Mouse (Mus musculus) MEL (cell line): ENCODE results near the gene Phf12. TPM values are rescaled to one million over a fixed set of nuclear protein-coding genes. Genes with fewer than 3 reads are reported as not detected.

Experiments
- DNase-seq: peaks from one replicate; pipeline ENCODE4 v3.0.0; 2011; ENCODE audit warnings: low read depth, low spot score
- H3K27ac ChIP-seq: 2 replicates; pipeline ENCODE4 v1.5.1; 2012; ENCODE audit warnings: low read depth, mild to moderate bottlenecking, control low read depth, low read length, moderate library complexity; ENCODE audit not compliant: control insufficient read depth
- H3K27me3 ChIP-seq, 2 experiments: fragments of 150-350 bp in 1 of 2; sonication (generic) in 1 of 2; 2 replicates each; pipeline ENCODE4 v1.6.1; 2012; ENCODE audit warnings: low read length in 2 of 2, mild to moderate bottlenecking in 2 of 2, improper control_type of control experiment in 1 of 2, moderate library complexity in 1 of 2; ENCODE audit not compliant: insufficient read depth in 2 of 2, control insufficient read depth in 1 of 2
- H3K36me3 ChIP-seq, 2 experiments: 2 replicates each; pipeline ENCODE4 v1.6.1; 2012 to 2014; ENCODE audit warnings: low read length in 2 of 2, improper control_type of control experiment in 1 of 2, inconsistent platforms in 1 of 2, mild to moderate bottlenecking in 1 of 2; ENCODE audit not compliant: insufficient read depth in 2 of 2, control insufficient read depth in 1 of 2
- H3K4me1 ChIP-seq, 2 experiments: fragments of 150-350 bp in 1 of 2; sonication (generic) in 1 of 2; 2 replicates each; pipeline ENCODE4 v1.6.1; 2012; ENCODE audit warnings: low read length in 2 of 2, improper control_type of control experiment in 1 of 2, mild to moderate bottlenecking in 1 of 2; ENCODE audit not compliant: insufficient read depth in 2 of 2, control insufficient read depth in 1 of 2
- H3K4me3 ChIP-seq, 2 experiments: fragments of 150-350 bp in 1 of 2; sonication (generic) in 1 of 2; 2 replicates each; pipeline ENCODE4 v1.5.1; 2012; ENCODE audit warnings: low read depth in 2 of 2, low read length in 2 of 2, mild to moderate bottlenecking in 2 of 2, moderate library complexity in 2 of 2, control low read depth in 1 of 2, improper control_type of control experiment in 1 of 2; ENCODE audit not compliant: control insufficient read depth in 1 of 2, insufficient read depth in 1 of 2
- H3K79me2 ChIP-seq: 2 replicates; pipeline ENCODE4 v1.6.1; 2012; ENCODE audit warnings: mild to moderate bottlenecking, low read length, moderate library complexity; ENCODE audit not compliant: control insufficient read depth, poor library complexity, insufficient read depth
- H3K9ac ChIP-seq: 2 replicates; pipeline ENCODE4 v1.6.1; 2012; ENCODE audit warnings: low read depth, mild to moderate bottlenecking, control low read depth, low read length, moderate library complexity; ENCODE audit not compliant: control insufficient read depth, poor library complexity, severe bottlenecking
- H3K9me3 ChIP-seq: fragments of 150-350 bp; sonication (generic); replicated peaks from 2 replicates; pipeline ENCODE4 v1.6.1; 2012; ENCODE audit warnings: mild to moderate bottlenecking, low read length, improper control_type of control experiment, moderate library complexity; ENCODE audit not compliant: insufficient read depth
- CHD2 ChIP-seq: IDR thresholded peaks from 2 replicates; pipeline ENCODE4 v1.6.1; 2011; ENCODE audit warnings: low read length, improper control_type of control experiment
- E2F4 ChIP-seq: IDR thresholded peaks from 2 replicates; pipeline ENCODE4 v1.6.1; 2011; ENCODE audit warnings: low read depth, low read length, improper control_type of control experiment, borderline replicate concordance
- ELF1 ChIP-seq: IDR thresholded peaks from 2 replicates; pipeline ENCODE4 v1.6.1; 2014; ENCODE audit warnings: low read depth, mild to moderate bottlenecking, inconsistent platforms, low read length, improper control_type of control experiment, moderate library complexity
- EP300 ChIP-seq, 2 experiments: IDR thresholded peaks; 2 replicates each; pipeline ENCODE4 v1.6.1; 2011; ENCODE audit warnings: improper control_type of control experiment in 2 of 2, low read length in 2 of 2, low read depth in 1 of 2, mild to moderate bottlenecking in 1 of 2
- GABPA ChIP-seq: IDR thresholded peaks from 2 replicates; pipeline ENCODE4 v1.6.1; 2012; ENCODE audit warnings: low read depth, mild to moderate bottlenecking, inconsistent platforms, low read length, improper control_type of control experiment, moderate library complexity
- KAT2A ChIP-seq: conservative IDR thresholded peaks from 2 replicates; pipeline ENCODE4 v1.6.1; 2012; ENCODE audit warnings: low read depth, low read length, improper control_type of control experiment, inconsistent platforms
- MAZ ChIP-seq: IDR thresholded peaks from 2 replicates; pipeline ENCODE4 v1.6.1; 2012; ENCODE audit warnings: low read depth, mild to moderate bottlenecking, inconsistent platforms, low read length, improper control_type of control experiment
- MXI1 ChIP-seq: IDR thresholded peaks from 2 replicates; pipeline ENCODE4 v1.6.1; 2011; ENCODE audit warnings: mild to moderate bottlenecking, low read depth, low read length, improper control_type of control experiment
- MYC ChIP-seq: IDR thresholded peaks from 2 replicates; pipeline ENCODE4 v1.6.1; 2011; ENCODE audit warnings: low read depth, mild to moderate bottlenecking, low read length, improper control_type of control experiment, moderate library complexity
- NELFE ChIP-seq: IDR thresholded peaks from 2 replicates; pipeline ENCODE4 v1.6.1; 2011; ENCODE audit warnings: low read depth, low read length, improper control_type of control experiment
- POLR2A ChIP-seq, 2 experiments: IDR thresholded peaks; 2 replicates each; pipeline ENCODE4 v1.6.1; 2011 to 2012; ENCODE audit warnings: low read length in 2 of 2, mild to moderate bottlenecking in 2 of 2, control low read depth in 1 of 2, improper control_type of control experiment in 1 of 2, low read depth in 1 of 2, moderate library complexity in 1 of 2; ENCODE audit not compliant: control insufficient read depth in 1 of 2, insufficient read depth in 1 of 2, poor library complexity in 1 of 2
- POLR2AphosphoS2 ChIP-seq: IDR thresholded peaks from 2 replicates; pipeline ENCODE4 v1.6.1; 2011; ENCODE audit warnings: low read length, improper control_type of control experiment
- RCOR1 ChIP-seq: IDR thresholded peaks from 2 replicates; pipeline ENCODE4 v1.6.1; 2012; ENCODE audit warnings: low read depth, mild to moderate bottlenecking, inconsistent platforms, low read length, improper control_type of control experiment
- SIN3A ChIP-seq: IDR thresholded peaks from 2 replicates; pipeline ENCODE4 v1.6.1; 2012; ENCODE audit warnings: low read length, improper control_type of control experiment, inconsistent platforms
- SMC3 ChIP-seq: IDR thresholded peaks from 2 replicates; pipeline ENCODE4 v1.6.1; 2011; ENCODE audit warnings: low read depth, low read length, improper control_type of control experiment
- TBP ChIP-seq: IDR thresholded peaks from 2 replicates; pipeline ENCODE4 v1.8.0; 2011; ENCODE audit warnings: low read depth, low read length, improper control_type of control experiment
- UBTF ChIP-seq: IDR thresholded peaks from 2 replicates; pipeline ENCODE4 v1.6.1; 2012; ENCODE audit warnings: low read depth, mild to moderate bottlenecking, inconsistent platforms, low read length, improper control_type of control experiment, moderate library complexity, borderline replicate concordance; ENCODE audit not compliant: insufficient read depth
- USF1 ChIP-seq: IDR thresholded peaks from 2 replicates; pipeline ENCODE4 v1.6.1; 2014; ENCODE audit warnings: low read depth, mild to moderate bottlenecking, inconsistent platforms, low read length, improper control_type of control experiment, moderate library complexity
- USF2 ChIP-seq, 2 experiments: IDR thresholded peaks; 2 replicates each; pipeline ENCODE4 v1.6.1; 2011 to 2012; ENCODE audit warnings: improper control_type of control experiment in 2 of 2, low read length in 2 of 2, borderline replicate concordance in 1 of 2, inconsistent platforms in 1 of 2, low read depth in 1 of 2, mild to moderate bottlenecking in 1 of 2; ENCODE audit not compliant: insufficient read depth in 1 of 2
- ZKSCAN1 ChIP-seq: IDR thresholded peaks from 2 replicates; pipeline ENCODE4 v1.6.1; 2012; ENCODE audit warnings: low read depth, mild to moderate bottlenecking, inconsistent platforms, low read length, improper control_type of control experiment, moderate library complexity
- ZMIZ1 ChIP-seq: IDR thresholded peaks from 2 replicates; pipeline ENCODE4 v1.6.1; 2012; ENCODE audit warnings: low read depth, mild to moderate bottlenecking, inconsistent platforms, low read length, improper control_type of control experiment, moderate library complexity
- ZNF384 ChIP-seq: IDR thresholded peaks from 2 replicates; pipeline ENCODE4 v1.6.1; 2012; ENCODE audit warnings: low read depth, mild to moderate bottlenecking, inconsistent platforms, low read length, improper control_type of control experiment
- polyA plus RNA-seq, 2 experiments: library from polyadenylated mRNA; stranded (reverse) in 1 of 2; unstranded in 1 of 2; fragments of >175 nt in 1 of 2; fragments of >200 nt in 1 of 2; gene quantifications; 2 replicates each; pipeline versions ENCODE4 v1.2.1 to v1.2.4; 2012; ENCODE audit warnings: low replicate concordance in 2 of 2, low read depth in 1 of 2; ENCODE audit not compliant: insufficient read length in 2 of 2, insufficient read depth in 1 of 2, missing spikeins in 1 of 2
- total RNA-seq: library from RNA; depleted of rRNA; stranded (reverse); fragments of 300-350 nt; gene quantifications from 2 replicates; pipeline ENCODE4 v1.2.3, GENCODE M21; 2012

Phf12 gene
- total and polyA plus RNA-seq, 3 experiments: 20.7 to 56.9 (median 43.8) TPM

DNA sequence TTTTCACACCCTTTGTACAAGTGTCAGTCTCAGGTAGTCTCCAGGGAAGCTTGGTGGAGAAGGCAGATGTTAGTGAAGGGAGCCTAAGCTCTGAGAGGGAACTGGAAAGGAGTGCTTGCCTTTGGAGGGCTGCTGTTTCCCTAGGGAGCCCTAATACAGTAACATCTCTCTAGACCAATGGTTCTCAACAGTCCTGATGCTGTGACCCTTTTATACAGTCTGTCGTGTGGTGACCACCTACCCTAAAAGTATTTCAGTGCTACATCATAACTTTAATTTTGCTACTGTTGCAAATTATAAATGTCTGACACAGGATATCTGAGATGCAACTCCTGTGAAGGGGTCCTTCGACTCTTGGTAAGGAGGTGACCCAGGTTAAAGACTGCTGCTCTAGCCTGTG, 48.0 kb downstream of the Phf12 start:
- TF ChIP-seq USF2 (IDR thresholded peaks at IDR 0.05; ENCODE audit: borderline replicate concordance in 1 of 2, insufficient read depth in 1 of 2, low read depth in 1 of 2, low read length in 2 of 2) (no peak), MYC (no peak), POLR2A (IDR thresholded peaks at IDR 0.05; ENCODE audit: control insufficient read depth in 1 of 2, insufficient read depth in 1 of 2, low read depth in 1 of 2, low read length in 2 of 2, poor library complexity in 1 of 2) (no peak)
- peaks cover 8 to 12% of the 10 kb centered on the region in 2 experiments for H3K36me3 ChIP-seq
- no peak overlapping the region for H3K9ac ChIP-seq

DNA sequence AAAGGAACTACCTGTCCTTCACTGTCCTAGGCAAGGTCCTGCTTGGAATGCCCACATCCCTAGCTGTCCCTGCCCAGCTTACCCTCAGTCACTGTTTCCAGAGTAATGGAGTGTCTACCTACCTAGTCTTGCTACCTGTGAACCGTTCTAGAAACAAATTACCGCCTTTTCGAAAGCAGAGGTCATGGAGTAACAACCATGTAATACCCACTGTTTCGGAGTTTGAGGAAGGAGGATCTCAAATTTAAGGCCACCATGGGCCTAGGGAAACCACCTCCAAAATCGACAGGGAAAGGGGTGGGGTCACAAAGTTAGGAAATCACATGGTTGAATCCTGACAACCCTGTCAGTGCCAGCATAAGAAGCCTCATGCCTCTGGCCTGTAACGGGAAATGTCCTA, 48.8 kb downstream of the Phf12 start:
- peaks cover under 1 to 12% of the 10 kb centered on the region in 2 experiments; a peak in 3 of 4 replicates for H3K36me3 ChIP-seq
- no peak for TF ChIP-seq GABPA
- peak; percentile 89; the same call in 1 of the 2 replicates for TF ChIP-seq POLR2AphosphoS2
- TF ChIP-seq, all 39 proteins: peak for 1

More for the DNA sequence above, 48.0 kb downstream of the Phf12 start:
- H3K79me2 ChIP-seq: peaks cover 8% of the 10 kb centered on the region; the same call in 1 of the 2 replicates
- H3K4me3 ChIP-seq: no peak overlapping the region
- no peaks in the 10 kb centered on the region for H3K27me3 ChIP-seq
- no peak overlapping the region for H3K27ac ChIP-seq
- peaks cover 6 to 12% of the 10 kb centered on the region in 2 experiments for H3K4me1 ChIP-seq
- DNase-seq: no peak
- no peaks in the 10 kb centered on the region for H3K9me3 ChIP-seq

DNA sequence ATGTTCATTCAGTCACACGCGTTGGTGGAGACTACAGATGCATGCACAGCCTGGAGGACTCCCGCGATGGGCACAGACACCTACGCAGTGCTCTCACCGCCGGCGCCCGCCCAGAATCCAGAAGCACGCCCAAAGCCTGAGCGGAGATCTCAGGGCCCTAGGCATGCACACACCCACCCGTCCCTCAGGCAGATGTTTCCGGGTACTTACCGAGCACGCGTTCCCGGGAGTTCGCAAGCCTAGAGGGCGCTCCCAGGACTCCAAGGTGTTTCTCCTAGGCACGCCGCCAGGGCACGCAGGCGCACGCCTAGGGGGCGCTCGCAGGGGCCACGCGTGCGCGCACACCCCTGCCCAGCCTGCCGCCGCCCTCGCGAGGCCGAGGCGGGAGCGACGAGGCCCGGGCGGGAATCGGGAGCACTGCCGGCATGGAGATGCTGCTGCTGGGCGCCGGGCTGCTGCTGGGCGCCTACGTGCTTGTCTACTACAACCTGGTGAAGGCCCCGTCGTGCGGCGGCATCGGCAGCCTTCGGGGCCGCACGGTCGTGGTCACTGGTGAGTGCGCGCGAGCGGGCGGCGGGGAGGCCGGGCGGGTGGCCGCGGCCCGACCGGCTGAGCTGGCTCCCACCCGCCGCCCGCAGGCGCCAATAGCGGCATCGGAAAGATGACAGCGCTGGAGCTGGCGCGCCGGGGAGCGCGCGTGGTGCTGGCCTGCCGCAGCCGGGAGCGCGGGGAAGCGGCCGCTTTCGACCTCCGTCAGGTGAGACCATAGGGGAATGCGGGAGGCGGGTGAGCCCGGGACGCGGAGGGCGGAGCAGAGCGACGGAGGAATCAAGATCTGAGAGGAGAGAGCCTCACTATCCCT, 49.6 kb downstream of the Phf12 start, which contains the start of gene Dhrs13:
Gene Dhrs13 (plus strand): TSS at position 334 of the 862 bp plus-strand sequence.
- Histone ChIP-seq H3K27me3 (no peaks in the 10 kb centered on the region), H3K36me3 (peaks cover 0 to 12% of the 10 kb centered on the region in 2 experiments; a peak in 3 of 4 replicates), H3K9me3 (no peaks in the 10 kb centered on the region), H3K4me3 (peak within 1 kb of the TSS; percentile 56 to 93), H3K9ac (peak within 1 kb of the TSS; percentile 87), H3K79me2 (peaks cover 8% of the 10 kb centered on the region; the same call in 1 of the 2 replicates), H3K27ac (peak within 1 kb of the TSS; percentile 54), H3K4me1 (peaks cover 6 to 12% of the 10 kb centered on the region in 2 experiments)
- DNase-seq: peak; percentile 97
- TF ChIP-seq ZNF384: no peak
- peak; percentile 97 for TF ChIP-seq UBTF
- no peak for TF ChIP-seq ZKSCAN1
- no peak for TF ChIP-seq GABPA
- peak; percentile 67; the same call in 1 of the 2 replicates for TF ChIP-seq RCOR1
- no peak for TF ChIP-seq USF1
- peak in 1 of 2 experiments; percentile 56; a peak in 1 of 4 replicates for TF ChIP-seq EP300 (IDR thresholded peaks at IDR 0.05; ENCODE audit: low read depth in 1 of 2, low read length in 2 of 2)
- TF ChIP-seq SMC3: peak; percentile 55
- TF ChIP-seq MXI1: peak; percentile 99
- TF ChIP-seq SIN3A: peak; percentile 97
- TF ChIP-seq MAZ: peak; percentile 60; the same call in 1 of the 2 replicates
- peak; percentile 76 for TF ChIP-seq NELFE
- TF ChIP-seq MYC: peak; percentile 99
- peak; percentile 62 for TF ChIP-seq TBP
- no peak; the same call in 1 of the 2 replicates for TF ChIP-seq KAT2A
- TF ChIP-seq ZMIZ1: 0 out of 2 replicates have a peak, but pooled peaks have one; percentile 50
- no peak; the same call in 1 of the 2 replicates for TF ChIP-seq E2F4
- TF ChIP-seq ELF1: peak; percentile 84
- TF ChIP-seq CHD2: peak; percentile 64
- no peak for TF ChIP-seq USF2 (IDR thresholded peaks at IDR 0.05; ENCODE audit: borderline replicate concordance in 1 of 2, insufficient read depth in 1 of 2, low read depth in 1 of 2, low read length in 2 of 2)

More for the DNA sequence above, 48.8 kb downstream of the Phf12 start:
- peak overlapping the region; percentile 37 to 56; a peak in 3 of 4 replicates for H3K4me3 ChIP-seq
- H3K9ac ChIP-seq: peak overlapping the region; percentile 87
- H3K27ac ChIP-seq: peak overlapping the region; percentile 38
- peaks cover 8% of the 10 kb centered on the region; the same call in 1 of the 2 replicates for H3K79me2 ChIP-seq
- peaks cover 6 to 12% of the 10 kb centered on the region in 2 experiments for H3K4me1 ChIP-seq
- no peak for DNase-seq
- no peaks in the 10 kb centered on the region for H3K9me3 ChIP-seq
- H3K27me3 ChIP-seq: no peaks in the 10 kb centered on the region
